Mouse (Mus musculus): ENCODE data around the gene Higd1c.

DNA sequence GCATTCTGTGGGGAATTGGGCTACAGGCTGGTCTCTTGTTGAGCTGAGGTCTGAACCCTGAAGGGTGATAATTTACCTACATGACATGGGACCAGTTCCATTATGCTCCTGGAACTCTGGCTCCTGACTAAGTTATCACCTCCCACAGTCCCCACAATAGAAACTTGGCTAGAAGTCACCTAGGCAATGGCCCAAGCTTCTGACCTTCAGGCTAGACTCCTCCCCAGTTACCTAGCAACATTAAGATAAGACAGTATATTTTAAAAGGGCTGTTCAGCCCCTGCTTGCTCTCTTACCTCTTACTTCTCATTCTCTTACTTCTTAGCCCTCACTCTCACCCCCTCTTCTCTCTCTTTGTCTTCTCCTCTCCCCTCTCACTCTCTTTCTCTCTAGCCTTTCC, 18.9 kb upstream of the Higd1c start:
- TF ChIP-seq POLR2A (IDR thresholded peaks at IDR 0.05; ENCODE audit: low read depth, low read length) (no peak), CTCF (conservative IDR thresholded peaks at IDR 0.05; ENCODE audit: insufficient read depth, insufficient read length, low read depth, low read length) (no peak)

All from kidney, adult 2 months (tissue).